Mouse (Mus musculus) kidney, postnatal 0 days (tissue): Measurements from ENCODE around the gene Enpp4. TPM values are rescaled to one million over a fixed set of nuclear protein-coding genes. Genes with fewer than 3 reads are reported as not detected.

ENCODE experiments used
- ATAC-seq: fragments of 200-750 bp; cut with Nextera tagmentation; replicated peaks from 2 replicates; pipeline ENCODE4 v1.8.0; 2017; ENCODE audit warnings: low read depth, moderate number of reproducible peaks, moderate TSS enrichment, moderate library complexity; ENCODE audit not compliant: low FRiP score
- DNase-seq: peaks from one replicate; pipeline ENCODE4 v3.0.0-alpha.2; 2016; ENCODE audit warnings: low spot score
- H3K27ac ChIP-seq: fragments of 300-500 bp; sonication (generic); 2 replicates; pipeline ENCODE4 v1.5.1; 2014; ENCODE audit warnings: mild to moderate bottlenecking
- H3K27me3 ChIP-seq: fragments of 300-500 bp; sonication (generic); 2 replicates; pipeline ENCODE4 v1.6.1; 2014; ENCODE audit warnings: low read length, mixed read lengths; ENCODE audit not compliant: insufficient read depth
- H3K36me3 ChIP-seq: fragments of 300-500 bp; sonication (generic); 2 replicates; pipeline ENCODE4 v1.6.1; 2014; ENCODE audit warnings: low read length, mixed read lengths; ENCODE audit not compliant: insufficient read depth
- H3K4me1 ChIP-seq: fragments of 300-500 bp; sonication (generic); replicated peaks from 2 replicates; pipeline ENCODE4 v1.6.1; 2014; ENCODE audit warnings: antibody characterized with exemption, low read length, mixed read lengths; ENCODE audit not compliant: insufficient read depth
- H3K4me2 ChIP-seq: fragments of 300-500 bp; sonication (generic); 2 replicates; pipeline ENCODE4 v1.6.1; 2014; ENCODE audit warnings: mild to moderate bottlenecking, low read length, moderate library complexity, mixed read lengths
- H3K4me3 ChIP-seq: fragments of 300-500 bp; sonication (generic); replicated peaks from 2 replicates; pipeline ENCODE4 v1.5.1; 2014; ENCODE audit warnings: low read depth, low read length
- H3K9ac ChIP-seq: fragments of 300-500 bp; sonication (generic); 2 replicates; pipeline ENCODE4 v1.6.1; 2014; ENCODE audit warnings: low read depth, low read length
- H3K9me3 ChIP-seq: fragments of 300-500 bp; sonication (generic); replicated peaks from 2 replicates; pipeline ENCODE4 v1.6.1; 2016; ENCODE audit warnings: low read length, inconsistent platforms, mixed read lengths
- CTCF ChIP-seq: IDR thresholded peaks from 2 replicates; pipeline ENCODE4 v1.5.1; 2016; ENCODE audit warnings: antibody characterized with exemption, low read depth, mild to moderate bottlenecking, moderate library complexity
- WGBS: fragments of 180-500 bp; shearing (Covaris S2); extraction: QIAGEN DNeasy Blood & Tissue Kit; methylation state at CpG from one replicate; pipeline ENCODE4 v1.1.7; 2014; 5-methylcytosine and 5-hydroxymethylcytosine counted together
- polyA plus RNA-seq: library from polyadenylated mRNA; unstranded; fragments of >200 nt; fragmentation: Nextera tagmentation; extraction: Ambion mirVana; gene quantifications from 2 replicates; pipeline ENCODE4 v1.2.1, GENCODE M21; 2015

Gene Enpp4
- polyA plus RNA-seq, result 6.4 and 7.0 TPM in 2 replicates

DNA sequence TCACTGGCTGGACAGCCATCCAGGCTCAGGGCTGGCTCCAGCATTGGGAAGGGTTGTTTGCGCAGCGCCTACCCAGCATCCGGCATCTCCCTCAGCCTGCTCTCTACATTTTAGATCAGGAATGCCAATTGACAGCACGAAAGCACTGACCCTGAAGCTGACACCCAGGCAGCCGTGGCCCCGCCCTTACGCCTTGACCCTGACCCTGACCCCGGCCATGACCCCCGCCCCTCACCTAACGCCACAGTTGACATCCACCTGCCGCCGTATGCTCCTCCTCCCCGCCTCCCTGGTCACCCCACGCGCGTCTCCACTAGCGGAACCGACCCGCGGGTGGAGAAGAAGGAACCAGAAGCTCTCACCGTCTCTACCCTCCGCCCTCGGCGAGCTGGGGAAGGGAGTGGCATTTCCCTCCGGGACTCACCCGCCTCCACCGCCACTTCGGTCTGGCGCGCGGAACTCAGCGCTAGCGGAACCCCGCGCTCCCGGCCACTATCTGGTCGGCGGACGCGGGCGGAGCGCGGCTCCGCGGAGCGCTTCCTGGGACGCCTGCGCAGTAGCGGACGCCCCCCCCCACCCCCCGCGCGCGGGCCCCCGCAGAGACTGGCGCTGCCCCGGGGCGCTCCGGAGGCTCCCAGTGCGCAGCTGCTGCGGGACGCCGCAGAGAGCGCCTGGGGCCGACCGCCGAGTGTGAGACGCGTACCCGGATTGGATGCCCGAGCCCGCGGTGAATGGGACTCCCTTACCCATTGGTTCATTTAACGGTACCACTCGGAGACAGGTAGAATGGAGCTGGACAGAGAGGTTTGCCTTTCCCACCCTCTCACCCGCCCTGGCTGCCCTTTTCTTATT is at the start of gene Enpp4:
Enpp4 (minus strand) TSS at position 523 of the 852 bp plus-strand sequence.
- Histone ChIP-seq H3K27me3 (no peaks in the 10 kb centered on the region), H3K4me2 (peak within 1 kb of the TSS; percentile 94), H3K4me1 (no peaks in the 10 kb centered on the region), H3K36me3 (no peaks in the 10 kb centered on the region), H3K27ac (peak within 1 kb of the TSS; percentile 48; the same call in 1 of the 2 replicates), H3K4me3 (peak within 1 kb of the TSS; percentile 65), H3K9ac (peak within 1 kb of the TSS; percentile 64), H3K9me3 (no peaks in the 10 kb centered on the region)
- peak; percentile 86 for DNase-seq
- peak; percentile 99 for ATAC-seq
- under 1% methylated on average over 70 of the region's 76 CpGs for WGBS
- no peak for TF ChIP-seq CTCF

GRCm38 (mm10) chr17:44155204-44155603 is 49.6 kb upstream of the Enpp4 start:
- DNase-seq, result no peak
- H3K36me3 ChIP-seq, result no peaks in the 10 kb centered on the region
- no peak overlapping the region for H3K27ac ChIP-seq
- WGBS, result 75% methylated on average over 2 of the region's 2 CpGs
- H3K9ac ChIP-seq, result no peak overlapping the region
- H3K4me1 ChIP-seq, result no peaks in the 10 kb centered on the region
- no peaks in the 10 kb centered on the region for H3K27me3 ChIP-seq
- TF ChIP-seq CTCF, result no peak
- H3K4me3 ChIP-seq, result no peak overlapping the region
- ATAC-seq, result no peak
- H3K9me3 ChIP-seq, result no peaks in the 10 kb centered on the region
- no peak overlapping the region for H3K4me2 ChIP-seq

DNA sequence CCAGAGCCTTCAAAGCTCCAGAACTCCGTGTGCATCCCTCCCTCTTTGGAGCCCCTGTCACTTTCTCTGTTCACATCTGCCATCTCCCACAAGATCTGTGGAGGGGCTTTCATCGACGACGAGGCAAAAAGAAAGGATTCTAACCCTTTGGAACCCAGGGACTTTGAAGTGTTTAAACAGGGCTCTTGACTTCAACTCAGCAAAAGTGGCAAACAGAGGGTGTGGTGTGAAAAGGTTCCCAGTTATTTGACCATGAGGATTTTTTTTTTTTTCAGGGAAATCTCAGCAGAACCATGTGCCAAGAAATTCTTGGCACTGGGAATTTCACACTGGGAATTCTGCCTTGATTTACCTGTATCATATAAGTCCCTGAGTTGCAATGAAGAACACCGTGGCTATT is 48.3 kb upstream of the Enpp4 start:
- H3K4me3 ChIP-seq, result no peak overlapping the region
- H3K9ac ChIP-seq, result no peak overlapping the region
- H3K9me3 ChIP-seq, result no peaks in the 10 kb centered on the region
- DNase-seq (no peak), ATAC-seq (no peak)
- no peak overlapping the region for H3K27ac ChIP-seq
- no peaks in the 10 kb centered on the region for H3K4me1 ChIP-seq
- no peak overlapping the region for H3K4me2 ChIP-seq
- TF ChIP-seq CTCF, result no peak
- WGBS, result 40% methylated on average over 5 of the region's 5 CpGs
- no peaks in the 10 kb centered on the region for H3K27me3 ChIP-seq
- H3K36me3 ChIP-seq, result no peaks in the 10 kb centered on the region

DNA sequence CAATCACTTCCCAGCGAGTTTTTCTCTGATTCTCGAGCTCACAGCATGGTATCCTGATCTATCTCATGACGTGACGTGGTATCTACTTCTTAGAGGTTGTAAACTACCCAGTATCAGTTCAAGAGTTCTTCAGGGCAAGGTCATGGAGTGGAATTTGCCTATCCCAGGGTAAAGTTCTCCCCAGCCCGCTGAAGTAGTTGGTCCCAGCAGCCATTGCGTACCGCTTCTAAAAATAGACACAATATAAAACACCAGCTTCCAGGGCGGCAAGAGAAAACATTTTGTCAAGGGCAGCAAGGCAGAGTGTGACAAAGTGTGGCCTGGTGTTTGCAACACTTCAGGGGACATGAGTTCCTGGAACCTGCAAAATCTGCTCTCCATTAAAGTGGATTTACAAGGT is 46.3 kb upstream of the Enpp4 start:
- no peak overlapping the region for H3K4me2 ChIP-seq
- ATAC-seq (no peak), DNase-seq (no peak)
- H3K27me3 ChIP-seq, result no peaks in the 10 kb centered on the region
- H3K4me1 ChIP-seq, result no peaks in the 10 kb centered on the region
- no peak overlapping the region for H3K4me3 ChIP-seq
- H3K27ac ChIP-seq, result no peak overlapping the region
- H3K36me3 ChIP-seq, result no peaks in the 10 kb centered on the region
- no peak overlapping the region for H3K9ac ChIP-seq
- no peaks in the 10 kb centered on the region for H3K9me3 ChIP-seq
- 69% methylated on average over 8 of the region's 8 CpGs for WGBS
- no peak for TF ChIP-seq CTCF

- peak; percentile 77 for TF ChIP-seq CTCF
- DNase-seq, result peak; percentile 45
- Histone ChIP-seq H3K4me3 (no peak overlapping the region), H3K27me3 (no peaks in the 10 kb centered on the region), H3K27ac (no peak overlapping the region), H3K4me1 (no peaks in the 10 kb centered on the region), H3K9me3 (no peaks in the 10 kb centered on the region), H3K9ac (no peak overlapping the region), H3K4me2 (no peak overlapping the region), H3K36me3 (no peaks in the 10 kb centered on the region)
- WGBS, result 77% methylated on average over 3 of the region's 3 CpGs
- no peak for ATAC-seq
These were observed 45.5 kb upstream of the Enpp4 start for GRCm38 (mm10) chr17:44151130-44151529.

GRCm38 (mm10) chr17:44148109-44148846 is 42.7 kb upstream of the Enpp4 start:
- no peaks in the 10 kb centered on the region for H3K4me1 ChIP-seq
- H3K4me2 ChIP-seq, result no peak overlapping the region
- no peak overlapping the region for H3K4me3 ChIP-seq
- H3K9ac ChIP-seq, result no peak overlapping the region
- H3K36me3 ChIP-seq, result no peaks in the 10 kb centered on the region
- H3K9me3 ChIP-seq, result no peaks in the 10 kb centered on the region
- 87% methylated on average over 5 of the region's 5 CpGs for WGBS
- no peak overlapping the region for H3K27ac ChIP-seq
- no peaks in the 10 kb centered on the region for H3K27me3 ChIP-seq
- no peak for TF ChIP-seq CTCF
- DNase-seq (no peak), ATAC-seq (no peak)
